Mouse (Mus musculus) intestine, embryonic 15.5 days (tissue): ENCODE measurements around the gene Rai1. TPM values are rescaled to one million over a fixed set of nuclear protein-coding genes. Genes with fewer than 3 reads are reported as not detected.

Experiments used
- ATAC-seq: fragments of 200-750 bp; cut with Nextera tagmentation; 2 replicates; pipeline ENCODE4 v1.8.0; 2017; ENCODE audit warnings: moderate TSS enrichment, moderate library complexity
- H3K27ac ChIP-seq: fragments of 300-500 bp; sonication (generic); 2 replicates; pipeline ENCODE4 v1.5.1; 2015; ENCODE audit warnings: mild to moderate bottlenecking, inconsistent platforms
- H3K27me3 ChIP-seq: fragments of 300-500 bp; sonication (generic); replicated peaks from 2 replicates; pipeline ENCODE4 v1.6.1; 2015; ENCODE audit warnings: inconsistent platforms
- H3K36me3 ChIP-seq: fragments of 300-500 bp; sonication (generic); 2 replicates; pipeline ENCODE4 v1.6.1; 2015; ENCODE audit warnings: inconsistent platforms
- H3K4me1 ChIP-seq: fragments of 300-500 bp; sonication (generic); replicated peaks from 2 replicates; pipeline ENCODE4 v1.6.1; 2015; ENCODE audit warnings: inconsistent platforms
- H3K4me2 ChIP-seq: fragments of 300-500 bp; sonication (generic); replicated peaks from 2 replicates; pipeline ENCODE4 v1.6.1; 2015; ENCODE audit warnings: mild to moderate bottlenecking, inconsistent platforms
- H3K4me3 ChIP-seq: fragments of 300-500 bp; sonication (generic); replicated peaks from 2 replicates; pipeline ENCODE4 v1.5.1; 2015; ENCODE audit warnings: inconsistent platforms
- H3K9ac ChIP-seq: fragments of 300-500 bp; sonication (generic); 2 replicates; pipeline ENCODE4 v1.6.1; 2015; ENCODE audit warnings: inconsistent platforms
- H3K9me3 ChIP-seq: fragments of 300-500 bp; sonication (generic); 2 replicates; pipeline ENCODE4 v1.6.1; 2016; ENCODE audit warnings: inconsistent platforms
- WGBS: fragments of 180-500 bp; shearing (Covaris S2); methylation state at CpG from one replicate; pipeline ENCODE4 v1.1.7; 2015; 5-methylcytosine and 5-hydroxymethylcytosine counted together
- polyA plus RNA-seq: library from polyadenylated mRNA; unstranded; fragments of >200 nt; fragmentation: Nextera tagmentation; extraction: Ambion mirVana; gene quantifications from 2 replicates; pipeline ENCODE4 v1.2.1, GENCODE M21; 2015

Rai1 gene
- polyA plus RNA-seq, result 18.2 and 18.5 TPM in 2 replicates

GRCm38 (mm10) chr11:60104810-60105592 is at the start of gene Rai1:
Rai1 (plus strand) TSS chr11:60105013.
- H3K4me3 ChIP-seq, result peak within 1 kb of the TSS; percentile 95
- peak within 1 kb of the TSS; percentile 100 for H3K9ac ChIP-seq
- no peaks in the 10 kb centered on the region for H3K36me3 ChIP-seq
- under 1% methylated on average over 98 of the region's 105 CpGs for WGBS
- peak within 1 kb of the TSS; percentile 98 for H3K27ac ChIP-seq
- H3K27me3 ChIP-seq, result no peaks in the 10 kb centered on the region
- peak; percentile 74 for ATAC-seq
- H3K9me3 ChIP-seq, result no peaks in the 10 kb centered on the region
- peak within 1 kb of the TSS; percentile 79 for H3K4me2 ChIP-seq
- peaks cover 42% of the 10 kb centered on the region for H3K4me1 ChIP-seq

- 80% methylated on average over 6 of the region's 6 CpGs for WGBS
- no peak for ATAC-seq
- H3K36me3 ChIP-seq, result no peaks in the 10 kb centered on the region
- no peak overlapping the region for H3K4me3 ChIP-seq
- no peaks in the 10 kb centered on the region for H3K4me1 ChIP-seq
- H3K27me3 ChIP-seq, result no peaks in the 10 kb centered on the region
- no peaks in the 10 kb centered on the region for H3K9me3 ChIP-seq
- H3K9ac ChIP-seq, result no peak overlapping the region
- no peak overlapping the region for H3K27ac ChIP-seq
- no peak overlapping the region for H3K4me2 ChIP-seq
Measured at GRCm38 (mm10) chr11:60056520-60056919, 48.3 kb upstream of the Rai1 start.

GRCm38 (mm10) chr11:60057987-60058386 is 46.8 kb upstream of the Rai1 start:
- no peaks in the 10 kb centered on the region for H3K27me3 ChIP-seq
- no peak overlapping the region for H3K4me2 ChIP-seq
- H3K27ac ChIP-seq, result no peak overlapping the region
- no peak for ATAC-seq
- no peaks in the 10 kb centered on the region for H3K4me1 ChIP-seq
- 68% methylated on average over 2 of the region's 2 CpGs for WGBS
- H3K9me3 ChIP-seq, result no peaks in the 10 kb centered on the region
- no peak overlapping the region for H3K9ac ChIP-seq
- H3K4me3 ChIP-seq, result no peak overlapping the region
- no peaks in the 10 kb centered on the region for H3K36me3 ChIP-seq

- H3K27me3 ChIP-seq, result no peaks in the 10 kb centered on the region
- WGBS, result 61% methylated on average over 10 of the region's 10 CpGs
- no peak overlapping the region for H3K4me3 ChIP-seq
- H3K27ac ChIP-seq, result no peak overlapping the region
- H3K4me1 ChIP-seq, result no peaks in the 10 kb centered on the region
- no peak for ATAC-seq
- no peak overlapping the region for H3K4me2 ChIP-seq
- H3K9ac ChIP-seq, result no peak overlapping the region
- no peaks in the 10 kb centered on the region for H3K9me3 ChIP-seq
- H3K36me3 ChIP-seq, result no peaks in the 10 kb centered on the region
Measured at GRCm38 (mm10) chr11:60058441-60058840, 46.4 kb upstream of the Rai1 start.

- Histone ChIP-seq H3K4me3 (no peak overlapping the region), H3K4me2 (no peak overlapping the region), H3K36me3 (no peaks in the 10 kb centered on the region), H3K27me3 (no peaks in the 10 kb centered on the region), H3K4me1 (no peaks in the 10 kb centered on the region), H3K9ac (no peak overlapping the region), H3K27ac (no peak overlapping the region), H3K9me3 (no peaks in the 10 kb centered on the region)
- 91% methylated on average over 2 of the region's 2 CpGs for WGBS
- no peak for ATAC-seq
Measured at GRCm38 (mm10) chr11:60060026-60060425, 44.8 kb upstream of the Rai1 start.

GRCm38 (mm10) chr11:60061504-60062006 is 43.3 kb upstream of the Rai1 start:
- Histone ChIP-seq H3K36me3 (no peaks in the 10 kb centered on the region), H3K4me1 (no peaks in the 10 kb centered on the region), H3K9me3 (no peaks in the 10 kb centered on the region), H3K4me2 (no peak overlapping the region), H3K27ac (no peak overlapping the region), H3K27me3 (no peaks in the 10 kb centered on the region), H3K9ac (no peak overlapping the region), H3K4me3 (no peak overlapping the region)
- ATAC-seq, result no peak
- 58% methylated on average over 4 of the region's 4 CpGs for WGBS

- Histone ChIP-seq H3K36me3 (no peaks in the 10 kb centered on the region), H3K27ac (no peak overlapping the region), H3K4me3 (no peak overlapping the region), H3K4me2 (no peak overlapping the region), H3K27me3 (no peaks in the 10 kb centered on the region), H3K9me3 (no peaks in the 10 kb centered on the region), H3K4me1 (no peaks in the 10 kb centered on the region), H3K9ac (no peak overlapping the region)
- 64% methylated on average over 1 of the region's 1 CpGs for WGBS
- ATAC-seq, result no peak
Measured at GRCm38 (mm10) chr11:60065267-60065666, 39.5 kb upstream of the Rai1 start.

GRCm38 (mm10) chr11:60067646-60068045 is 37.2 kb upstream of the Rai1 start:
- 92% methylated on average over 4 of the region's 4 CpGs for WGBS
- Histone ChIP-seq H3K9me3 (no peaks in the 10 kb centered on the region), H3K36me3 (no peaks in the 10 kb centered on the region), H3K4me3 (no peak overlapping the region), H3K27ac (no peak overlapping the region), H3K4me1 (no peaks in the 10 kb centered on the region), H3K9ac (no peak overlapping the region), H3K27me3 (no peaks in the 10 kb centered on the region), H3K4me2 (no peak overlapping the region)
- ATAC-seq, result no peak

GRCm38 (mm10) chr11:60068631-60069030 is 36.2 kb upstream of the Rai1 start:
- no peak overlapping the region for H3K9ac ChIP-seq
- H3K4me2 ChIP-seq, result no peak overlapping the region
- H3K4me3 ChIP-seq, result no peak overlapping the region
- H3K9me3 ChIP-seq, result no peaks in the 10 kb centered on the region
- no peaks in the 10 kb centered on the region for H3K4me1 ChIP-seq
- ATAC-seq, result no peak
- no peak overlapping the region for H3K27ac ChIP-seq
- H3K27me3 ChIP-seq, result no peaks in the 10 kb centered on the region
- H3K36me3 ChIP-seq, result no peaks in the 10 kb centered on the region

- 43% methylated on average over 8 of the region's 8 CpGs for WGBS
- no peak for ATAC-seq
- Histone ChIP-seq H3K27me3 (no peaks in the 10 kb centered on the region), H3K4me1 (no peaks in the 10 kb centered on the region), H3K4me3 (no peak overlapping the region), H3K36me3 (no peaks in the 10 kb centered on the region), H3K27ac (no peak overlapping the region), H3K4me2 (no peak overlapping the region), H3K9ac (no peak overlapping the region), H3K9me3 (no peaks in the 10 kb centered on the region)
Measured at GRCm38 (mm10) chr11:60070599-60070998, 34.2 kb upstream of the Rai1 start.

- Histone ChIP-seq H3K4me2 (no peak overlapping the region), H3K4me1 (no peaks in the 10 kb centered on the region), H3K27me3 (no peaks in the 10 kb centered on the region), H3K9me3 (no peaks in the 10 kb centered on the region), H3K9ac (no peak overlapping the region), H3K27ac (no peak overlapping the region), H3K4me3 (no peak overlapping the region), H3K36me3 (no peaks in the 10 kb centered on the region)
- no peak for ATAC-seq
- 85% methylated on average over 6 of the region's 6 CpGs for WGBS
Measured at GRCm38 (mm10) chr11:60071221-60071620, 33.6 kb upstream of the Rai1 start.

GRCm38 (mm10) chr11:60073121-60073520 is 31.7 kb upstream of the Rai1 start:
- H3K4me3 ChIP-seq, result no peak overlapping the region
- no peaks in the 10 kb centered on the region for H3K4me1 ChIP-seq
- no peak overlapping the region for H3K27ac ChIP-seq
- no peak for ATAC-seq
- no peaks in the 10 kb centered on the region for H3K9me3 ChIP-seq
- H3K9ac ChIP-seq, result no peak overlapping the region
- H3K36me3 ChIP-seq, result no peaks in the 10 kb centered on the region
- H3K27me3 ChIP-seq, result no peaks in the 10 kb centered on the region
- no peak overlapping the region for H3K4me2 ChIP-seq

GRCm38 (mm10) chr11:60073936-60074502 is 30.8 kb upstream of the Rai1 start:
- H3K27me3 ChIP-seq, result no peaks in the 10 kb centered on the region
- no peaks in the 10 kb centered on the region for H3K9me3 ChIP-seq
- H3K4me1 ChIP-seq, result no peaks in the 10 kb centered on the region
- H3K36me3 ChIP-seq, result no peaks in the 10 kb centered on the region
- WGBS, result 58% methylated on average over 15 of the region's 15 CpGs
- no peak for ATAC-seq
- H3K9ac ChIP-seq, result no peak overlapping the region
- H3K27ac ChIP-seq, result no peak overlapping the region
- no peak overlapping the region for H3K4me3 ChIP-seq
- H3K4me2 ChIP-seq, result no peak overlapping the region
